In genomic region chrX:42986100-42986499, GRCm38 (mm10) we compare ENCODE assay signal across 18 mouse cellular contexts.
"Had no signal": no experiment of that assay in that cellular context is flagged by ENCODE, and none has a peak within 500 bp of the region (broad histone marks: within the 10 kb centered on the region; RNA-seq: fewer than 3 reads in every experiment).

No protein-coding gene starts in this region.

- H3K4me2 ChIP-seq: lung, embryonic 14.5 days; midbrain, embryonic 12.5 days; neural tube, embryonic 13.5 days; neural tube, embryonic 15.5 days had no signal

- DNase-seq: lung, adult 18-20 months; lung, embryonic 14.5 days; lung, postnatal 10 days; lung, postnatal 4 days; midbrain, embryonic 14.5 days; right cerebral cortex, adult 18-20 months; right cerebral cortex, postnatal 25 days; right cerebral cortex, postnatal 4 days; spleen, adult 18-20 months; thymus, adult 18-20 months; thymus, postnatal 14 days; thymus, postnatal 36 days had no signal

- H3K9me3 ChIP-seq: midbrain, embryonic 10.5 days; midbrain, embryonic 12.5 days; neural tube, embryonic 13.5 days; neural tube, embryonic 15.5 days had no signal

- H3K4me3 ChIP-seq: midbrain, embryonic 10.5 days; midbrain, embryonic 12.5 days; myocyte; neural tube, embryonic 13.5 days; neural tube, embryonic 15.5 days had no signal

- H3K36me3 ChIP-seq: midbrain, embryonic 10.5 days; midbrain, embryonic 12.5 days; neural tube, embryonic 13.5 days; neural tube, embryonic 15.5 days had no signal

- ATAC-seq: midbrain, embryonic 16.5 days had no signal

- H3K4me1 ChIP-seq: midbrain, embryonic 10.5 days; midbrain, embryonic 12.5 days; neural tube, embryonic 13.5 days; neural tube, embryonic 15.5 days had no signal

- H3K27me3 ChIP-seq: midbrain, embryonic 12.5 days; neural tube, embryonic 13.5 days; neural tube, embryonic 15.5 days had no signal

- H3K9ac ChIP-seq: lung, embryonic 14.5 days; midbrain, embryonic 12.5 days; neural tube, embryonic 13.5 days; neural tube, embryonic 15.5 days had no signal

- H3K27ac ChIP-seq: midbrain, embryonic 10.5 days; midbrain, embryonic 12.5 days; neural tube, embryonic 13.5 days; neural tube, embryonic 15.5 days had no signal
